Mouse (Mus musculus): ENCODE measurements around the gene Polr2a.

Polr2a gene

GRCm38 (mm10) chr11:69758478-69758970 is at the start of gene Polr2a:
Polr2a (minus strand) TSS chr11:69758637.
- DNase-seq (ENCODE audit: low spot score), result peak; percentile 96

- DNase-seq (ENCODE audit: low spot score), result no peak
Observed at GRCm38 (mm10) chr11:69807641-69808040, 49.2 kb upstream of the Polr2a start.

- no peak for DNase-seq (ENCODE audit: low spot score)
Observed at GRCm38 (mm10) chr11:69806378-69806777, 47.9 kb upstream of the Polr2a start.

- peak; percentile 80 for DNase-seq (ENCODE audit: low spot score)
Observed at GRCm38 (mm10) chr11:69804972-69805909, 46.8 kb upstream of the Polr2a start, which contains the start of gene Tmem102. Tmem102 (minus strand) TSS chr11:69805624.

DNA sequence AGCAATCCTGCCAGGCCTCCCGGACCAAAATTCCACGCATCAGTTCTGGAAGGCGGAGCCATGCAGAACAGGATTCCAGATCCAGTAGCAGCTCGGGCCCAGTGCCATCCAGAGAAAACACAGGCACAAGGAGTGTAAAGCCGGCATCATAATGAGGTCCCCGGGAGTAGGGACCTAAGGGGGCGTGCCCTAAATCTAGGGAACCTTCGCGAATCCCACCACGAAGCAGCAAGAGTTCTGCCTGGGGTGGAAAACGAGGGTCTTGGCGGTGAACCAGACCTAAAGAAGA is 46.2 kb upstream of the Polr2a start:
- peak; percentile 42 for DNase-seq (ENCODE audit: low spot score)

GRCm38 (mm10) chr11:69803786-69804651 is 45.6 kb upstream of the Polr2a start:
- peak; percentile 71 for DNase-seq (ENCODE audit: low spot score)

- no peak for DNase-seq (ENCODE audit: low spot score)
Observed at GRCm38 (mm10) chr11:69803328-69803727, 44.9 kb upstream of the Polr2a start.

DNA sequence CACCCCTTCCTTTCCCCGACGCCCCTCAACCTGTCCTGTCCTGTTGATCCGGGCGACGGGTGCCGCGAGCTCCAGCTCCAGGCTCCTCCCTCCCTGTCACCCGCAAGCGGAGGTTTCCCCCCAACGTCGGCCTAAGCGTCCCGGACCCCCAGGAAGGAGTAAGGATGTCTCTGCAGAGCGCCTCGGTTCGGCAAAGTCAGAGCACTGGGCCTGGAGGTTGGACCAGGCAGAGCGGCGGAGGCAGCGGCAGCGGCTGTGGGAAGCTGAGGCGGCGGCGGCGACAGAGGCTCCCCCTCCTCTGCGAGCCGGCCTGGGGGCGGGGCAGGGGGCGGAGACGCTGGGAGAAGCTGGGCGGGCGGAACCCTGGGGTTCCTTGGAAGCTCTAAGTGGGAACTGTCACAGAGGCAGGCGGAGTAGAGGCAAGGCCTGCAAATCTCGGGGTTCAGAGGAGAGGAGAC is 44.2 kb upstream of the Polr2a start:
- peak; percentile 87 for DNase-seq (ENCODE audit: low spot score)

DNA sequence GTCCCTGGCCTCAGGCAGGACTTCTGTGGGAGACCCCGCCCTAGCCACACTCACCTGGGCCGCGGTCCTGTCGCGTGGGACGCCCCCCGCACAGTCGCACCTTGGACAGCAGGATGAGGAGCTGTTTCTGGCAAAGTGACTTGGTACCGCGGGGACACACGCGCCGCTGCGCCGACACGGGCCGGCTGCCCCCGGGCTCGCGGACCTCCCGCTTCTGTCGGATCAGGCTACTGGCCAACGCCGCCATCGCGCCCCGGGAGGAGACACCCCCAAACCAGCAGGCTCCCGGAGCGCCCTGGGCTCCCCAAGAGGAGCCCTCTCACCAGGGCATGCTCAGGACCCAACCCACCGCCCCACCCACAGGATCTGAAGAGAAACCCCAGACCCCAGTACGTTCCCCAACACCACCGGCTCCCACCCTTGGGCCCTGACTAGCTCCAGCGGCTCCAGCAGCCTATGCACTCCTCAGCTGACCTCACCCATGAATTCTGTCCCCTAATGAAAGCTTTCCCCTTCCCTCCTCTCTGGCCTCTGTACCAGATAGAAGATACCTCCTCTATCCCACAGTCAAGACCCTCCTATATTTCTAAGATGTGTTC is 43.0 kb upstream of the Polr2a start, which contains the start of gene Fgf11:
Fgf11 (minus strand) TSS at position 479 of the 599 bp plus-strand sequence.
- peak; percentile 14 for DNase-seq (ENCODE audit: low spot score)

- peak; percentile 64 for DNase-seq (ENCODE audit: low spot score)
Observed at GRCm38 (mm10) chr11:69800392-69801197, 42.2 kb upstream of the Polr2a start.

GRCm38 (mm10) chr11:69800138-69800391 is 41.6 kb upstream of the Polr2a start:
- no peak for DNase-seq (ENCODE audit: low spot score)

DNA sequence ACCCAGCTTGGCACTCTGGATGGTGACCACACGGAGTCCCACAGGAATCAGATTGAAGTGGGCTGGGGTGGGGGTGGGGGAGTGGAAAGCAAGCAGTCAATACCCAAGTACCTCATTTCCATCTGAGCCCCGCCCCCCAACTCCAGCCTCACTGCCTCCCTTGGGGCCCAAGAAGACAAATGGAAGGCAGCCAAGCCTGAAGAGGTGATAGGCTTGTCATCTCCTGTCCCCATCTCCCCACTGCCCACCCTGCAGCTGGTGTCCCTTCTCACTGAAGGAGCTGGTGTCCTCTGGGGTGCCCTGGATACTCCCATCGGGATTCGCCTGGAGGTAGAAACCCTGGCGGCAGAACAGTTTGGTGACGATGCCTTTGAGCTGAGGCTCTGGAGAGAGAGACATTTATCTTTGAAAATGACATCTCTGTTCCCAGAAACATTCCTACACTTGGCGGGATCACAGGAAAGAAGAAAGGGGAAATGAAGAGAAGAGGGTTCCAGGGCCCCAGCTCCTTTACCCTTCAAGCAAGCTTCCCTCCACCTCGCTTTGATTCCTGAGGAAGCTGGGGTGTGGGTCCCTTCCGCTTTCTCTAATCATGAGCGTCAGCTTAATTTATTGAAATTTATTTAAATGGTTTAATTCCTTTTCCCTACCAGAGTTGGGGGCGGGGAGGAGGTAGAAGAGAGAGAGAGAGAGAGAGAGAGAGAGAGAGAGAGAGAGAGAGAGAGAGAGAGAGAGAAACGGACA is 41.1 kb upstream of the Polr2a start:
- no peak for DNase-seq (ENCODE audit: low spot score)

DNA sequence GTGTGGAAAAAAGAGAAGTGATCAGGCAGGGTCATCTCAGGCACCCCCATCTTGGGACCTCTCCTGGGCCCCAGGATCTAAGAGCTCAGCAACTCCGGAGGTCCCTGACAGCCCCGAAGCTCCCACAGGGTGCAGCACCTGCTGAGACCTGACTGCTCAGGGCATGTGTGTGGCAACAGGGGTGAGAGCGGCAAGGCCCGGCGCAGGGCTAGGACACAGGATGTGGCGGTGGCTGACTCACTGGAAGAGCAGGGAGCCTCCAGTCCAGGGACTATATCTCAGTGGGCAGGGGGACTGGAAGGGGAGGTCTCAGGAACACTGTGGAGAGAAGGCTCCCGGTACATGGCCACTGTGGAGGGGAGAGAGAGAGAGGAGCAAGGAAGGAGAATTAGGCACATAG is 39.5 kb upstream of the Polr2a start:
- no peak for DNase-seq (ENCODE audit: low spot score)

DNA sequence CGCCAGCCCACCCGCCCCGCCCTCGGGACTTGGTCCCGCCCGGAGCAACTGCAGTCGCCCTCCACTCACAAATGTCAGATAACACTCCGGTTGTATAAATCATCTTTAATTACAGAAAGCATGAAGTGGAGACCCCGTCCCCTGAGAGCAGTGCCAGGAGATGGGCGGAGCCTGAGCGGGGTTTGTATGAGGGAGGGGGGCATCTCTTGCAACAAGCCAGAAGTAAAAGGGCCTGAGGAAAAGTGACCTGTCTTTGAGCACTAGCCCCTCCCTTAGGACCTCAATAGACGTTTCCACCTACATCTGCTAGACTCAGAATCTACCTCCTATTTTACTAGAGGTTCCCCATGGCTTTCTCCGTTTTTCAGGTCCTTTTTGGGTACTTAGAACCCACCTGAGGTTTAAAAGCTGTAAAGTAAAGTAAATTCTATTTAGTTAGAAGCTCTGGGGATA is 37.6 kb upstream of the Polr2a start:
- DNase-seq (ENCODE audit: low spot score), result no peak

GRCm38 (mm10) chr11:69795168-69795982 is 36.9 kb upstream of the Polr2a start, which contains the start of gene Chrnb1:
Chrnb1 (minus strand) TSS chr11:69795943.
- DNase-seq (ENCODE audit: low spot score), result peak; percentile 96

GRCm38 (mm10) chr11:69793429-69793828 is 35.0 kb upstream of the Polr2a start:
- DNase-seq (ENCODE audit: low spot score), result no peak

DNA sequence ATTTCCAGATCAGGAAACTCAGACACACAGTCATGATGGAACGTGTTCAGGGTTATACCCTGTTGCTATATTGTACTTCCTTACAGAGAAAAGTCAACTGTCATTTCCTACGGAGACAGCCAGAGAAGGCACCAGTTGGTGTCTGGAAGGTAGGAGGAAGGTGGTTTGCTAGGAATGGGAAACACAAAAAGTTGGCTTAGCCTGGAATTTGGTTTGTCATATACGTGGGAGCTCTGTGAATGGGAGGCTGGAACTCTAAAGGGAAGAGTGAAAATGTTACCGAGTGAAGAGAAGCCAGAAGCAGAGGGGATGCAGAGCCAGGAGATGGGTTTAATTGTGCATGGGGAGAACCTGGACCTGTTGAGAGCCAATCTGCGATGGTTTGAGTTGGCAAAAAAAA is 33.0 kb upstream of the Polr2a start:
- no peak for DNase-seq (ENCODE audit: low spot score)

DNA sequence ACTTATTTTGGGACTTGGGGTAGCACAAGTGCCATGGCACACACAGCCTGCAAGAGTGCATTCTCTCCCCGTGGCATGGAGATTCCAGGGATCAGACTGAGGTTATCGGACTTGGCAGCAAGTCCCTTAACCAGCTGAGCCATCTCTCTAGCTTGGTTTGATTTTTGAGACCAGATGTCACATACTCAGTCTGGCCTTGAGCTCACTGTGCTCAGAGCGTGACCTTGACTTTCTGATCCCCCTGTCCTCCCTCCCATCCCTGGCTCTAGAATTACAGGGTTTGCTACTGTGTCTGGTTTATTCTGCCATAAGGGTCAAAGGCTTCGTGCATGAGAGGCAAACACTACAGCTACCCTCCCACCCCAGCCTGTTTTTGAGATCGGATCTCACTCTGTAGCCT is 31.0 kb upstream of the Polr2a start:
- no peak for DNase-seq (ENCODE audit: low spot score)

DNA sequence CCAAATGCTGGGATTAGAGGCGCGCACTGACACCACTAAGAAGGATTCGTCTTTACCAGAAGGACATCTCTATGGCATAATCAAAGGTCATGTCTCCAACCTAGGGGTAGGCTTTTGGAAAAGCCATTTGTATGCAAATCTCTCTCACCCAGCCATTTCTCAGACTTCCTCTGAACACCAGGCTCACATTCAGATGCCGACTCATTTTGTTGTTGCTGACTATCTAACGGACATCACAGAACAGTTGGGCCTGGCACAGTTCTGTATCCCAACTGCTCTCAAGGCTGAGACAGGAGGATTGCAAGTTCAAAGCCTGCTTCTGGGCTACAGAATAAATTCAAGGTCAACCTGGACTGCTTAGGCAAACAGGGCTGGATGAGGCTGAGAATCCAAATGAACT is 28.9 kb upstream of the Polr2a start:
- no peak for DNase-seq (ENCODE audit: low spot score)

DNA sequence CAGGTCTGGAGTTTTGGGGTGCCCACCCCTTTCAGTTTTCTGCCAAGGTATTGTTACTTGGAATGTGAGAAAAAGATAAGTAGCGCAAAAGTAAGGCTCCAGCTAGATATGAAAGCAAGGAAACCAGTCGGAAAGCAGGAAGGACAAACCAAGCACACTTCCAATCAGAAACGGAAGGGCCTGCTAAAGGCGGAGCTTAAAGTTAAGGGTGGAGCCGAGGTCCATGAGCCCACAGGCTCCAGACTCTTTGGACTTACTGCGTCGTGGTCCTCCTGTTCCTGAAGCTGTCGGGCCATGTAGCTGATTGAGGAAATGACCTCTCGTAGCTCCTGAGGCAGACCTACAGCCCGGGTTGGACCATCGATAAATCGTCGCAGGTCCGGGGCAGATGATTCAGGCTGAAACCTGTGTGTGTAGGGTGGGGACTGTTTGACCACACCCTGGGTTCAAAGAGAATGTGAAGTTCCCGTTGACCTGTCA is 26.4 kb upstream of the Polr2a start:
- no peak for DNase-seq (ENCODE audit: low spot score)

Data from urinary bladder, postnatal 14 days (tissue).